Mouse (Mus musculus): ENCODE measurements at regions not wholly inside any gene's neighbourhood (a gene's known extent, or its start where the extent isn't known, plus 50 kb on each side); places are given as distances from the start of the nearest gene placed in this dataset.

DNA sequence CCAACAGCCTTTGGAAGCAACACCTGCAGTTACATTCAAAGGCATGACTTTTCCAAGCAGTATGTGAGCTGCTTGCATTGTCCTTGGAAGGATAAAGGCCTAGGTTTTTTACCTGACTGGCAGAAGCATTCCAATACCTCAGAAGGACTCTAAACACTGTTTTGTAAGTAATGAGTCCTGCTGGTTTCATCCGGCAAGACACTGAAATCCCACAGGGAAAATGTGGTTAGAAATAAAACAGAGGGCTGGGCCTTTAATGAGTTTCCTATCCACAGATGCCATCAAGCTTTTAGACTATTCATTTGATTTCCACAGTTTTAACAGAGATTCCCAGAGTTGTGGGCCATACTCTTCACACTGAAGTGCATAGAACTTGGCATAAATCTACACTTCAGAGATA is 461.6 kb downstream of the Prkd1 start:
- DNase-seq: no peak

- DNase-seq: no peak
Observed at GRCm38 (mm10) chr12:50190892-50191539, 457.9 kb downstream of the Prkd1 start.

DNA sequence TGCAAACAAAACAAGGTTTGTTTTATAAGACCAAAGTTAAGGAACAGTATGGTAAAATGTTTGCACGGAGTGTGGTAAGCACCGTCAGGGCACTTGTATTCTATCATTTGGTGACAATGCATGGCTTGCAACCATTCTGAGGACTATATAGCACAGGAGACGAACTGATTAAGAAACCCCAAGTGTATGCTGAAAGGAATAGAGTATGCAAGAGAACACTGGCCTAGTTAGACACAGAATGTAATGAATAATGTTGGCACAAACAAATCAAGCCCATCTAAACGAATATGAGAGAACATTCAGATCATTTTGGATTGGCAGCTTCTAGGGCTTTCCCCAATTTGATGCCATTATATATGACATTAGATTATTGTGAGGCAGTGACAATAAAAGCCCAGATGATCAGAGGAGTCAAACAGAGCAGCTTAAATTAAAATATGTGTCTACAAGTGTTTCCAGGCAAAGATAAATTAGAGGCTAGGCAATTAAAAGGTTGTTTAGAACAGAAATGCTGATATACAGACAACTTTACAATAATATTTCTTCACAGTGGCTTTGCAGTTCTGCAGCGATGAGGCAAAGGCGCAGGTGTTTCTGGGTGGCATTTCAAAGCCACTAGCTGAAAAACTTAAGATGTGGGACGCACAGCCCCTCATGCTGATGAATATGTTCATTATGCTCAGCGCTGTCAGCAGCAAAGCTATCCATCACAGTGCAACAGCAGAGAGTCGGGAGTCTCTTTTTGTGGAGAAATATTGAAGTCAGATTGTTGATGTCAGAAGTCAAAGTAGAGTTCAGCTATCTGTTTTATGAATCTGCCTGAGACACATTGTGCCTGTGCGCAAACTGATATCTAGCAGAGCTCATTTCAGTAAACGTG is 456.9 kb downstream of the Prkd1 start:
- DNase-seq: no peak

DNA sequence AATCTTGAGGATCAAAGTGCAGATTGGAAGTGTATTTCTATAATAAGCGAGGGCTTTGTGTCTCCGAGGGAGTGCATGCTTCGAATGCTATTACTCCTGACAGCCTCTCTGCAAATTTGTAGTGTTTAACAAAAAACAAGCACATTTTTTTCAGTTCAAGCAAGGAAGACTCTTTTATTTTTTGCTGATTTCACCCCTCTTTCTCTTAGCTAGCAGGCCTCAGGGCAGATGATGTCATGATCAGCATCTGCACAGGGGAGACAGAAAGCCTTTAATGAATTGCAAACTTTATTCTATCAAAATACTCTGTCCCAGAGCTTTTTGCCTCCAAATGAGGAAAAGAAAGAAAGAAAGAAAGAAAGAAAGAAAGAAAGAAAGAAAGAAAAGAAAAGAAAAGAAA is 455.4 kb downstream of the Prkd1 start:
- no peak for DNase-seq

DNA sequence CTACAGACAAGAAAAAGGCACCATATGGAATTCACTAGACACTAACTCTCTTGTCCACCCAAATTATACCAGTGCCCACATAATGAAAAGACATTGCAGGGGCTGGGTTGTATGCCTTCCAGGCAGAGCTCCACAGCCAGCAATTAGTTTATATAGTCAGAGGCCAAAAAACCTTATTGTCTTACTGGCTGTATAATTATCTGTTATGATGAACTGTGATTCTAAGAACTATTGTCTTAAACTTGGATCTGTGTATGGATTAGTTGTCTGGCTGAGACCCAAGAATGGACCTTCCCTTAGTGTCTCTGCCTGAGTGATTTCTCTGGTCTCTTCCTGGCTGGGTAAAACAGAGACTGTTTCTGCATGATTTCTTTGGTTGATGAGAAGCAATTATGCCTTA is 454.2 kb downstream of the Prkd1 start:
- DNase-seq: no peak

DNA sequence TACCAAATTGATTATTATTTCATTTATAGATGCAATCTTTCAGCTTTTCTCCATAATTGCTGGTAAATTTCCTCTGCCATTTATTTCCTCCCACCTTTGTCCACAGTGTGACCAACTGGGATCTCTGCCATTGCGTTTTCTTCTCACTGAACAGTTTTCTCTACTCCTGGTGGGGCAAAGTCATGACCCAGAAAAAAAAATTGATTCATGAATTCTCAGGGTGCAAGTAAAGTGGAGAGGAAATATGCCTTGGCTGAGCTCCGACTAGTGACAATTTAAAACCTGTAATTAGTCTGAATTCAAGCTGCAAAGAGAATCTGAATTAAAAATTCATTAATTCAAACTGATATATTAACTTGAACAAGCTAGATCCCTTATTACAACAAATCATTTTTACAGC is 452.6 kb downstream of the Prkd1 start:
- no peak for DNase-seq

GRCm38 (mm10) chr12:50241139-50241538 is 407.8 kb downstream of the Prkd1 start:
- no peak for DNase-seq

GRCm38 (mm10) chr12:50258901-50259300 is 390.0 kb downstream of the Prkd1 start:
- DNase-seq: no peak

- no peak for DNase-seq
Observed at GRCm38 (mm10) chr12:50261072-50261471, 387.8 kb downstream of the Prkd1 start.

GRCm38 (mm10) chr12:50273239-50273880 is 375.5 kb downstream of the Prkd1 start:
- no peak for DNase-seq

DNA sequence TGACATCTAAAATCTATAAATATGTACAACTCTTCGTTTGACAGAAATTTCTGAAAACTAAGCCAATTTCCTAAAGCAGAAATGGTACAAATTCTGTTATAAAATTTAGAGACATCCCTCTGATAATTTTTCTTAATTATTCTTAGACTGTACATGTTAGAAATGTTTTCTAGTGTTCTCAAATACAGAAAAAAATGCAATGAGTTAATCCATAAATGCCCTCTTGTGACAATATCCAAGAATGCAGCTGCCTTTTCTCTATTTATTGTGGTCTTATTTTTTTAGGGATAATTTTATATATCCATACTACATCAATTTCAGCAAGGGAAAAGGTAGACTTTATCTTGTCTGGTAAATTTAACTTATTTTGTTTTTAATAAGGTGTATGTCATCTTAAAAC is 367.3 kb downstream of the Prkd1 start:
- DNase-seq: no peak

All from cerebellum, adult 18-20 months (tissue).